Mouse (Mus musculus): ENCODE results near the gene Hdac4.

GRCm38 (mm10) chr1:91918257-91918800 lies 277.2 kb downstream of the Hdac4 start:
- no peak for TF ChIP-seq CTCF (IDR thresholded peaks at IDR 0.05; ENCODE audit: low read depth, low read length)
- no peak for TF ChIP-seq POLR2A (IDR thresholded peaks at IDR 0.05; ENCODE audit: borderline replicate concordance, low read depth, low read length)

Measured in bone marrow macrophage, adult 2 months (primary cell).